Mouse (Mus musculus) CH12.LX (cell line): Measurements from ENCODE around the gene Slc29a4. TPM values are rescaled to one million over a fixed set of nuclear protein-coding genes. Genes with fewer than 3 reads are reported as not detected.

Experiments used
- DNase-seq: peaks from one replicate; pipeline ENCODE4 v3.0.0-alpha.2; 2013; ENCODE audit errors: extremely low read depth
- H3K27ac ChIP-seq: 2 replicates; pipeline ENCODE4 v1.5.1; 2012; ENCODE audit warnings: low read depth, mild to moderate bottlenecking, control low read depth, moderate library complexity; ENCODE audit not compliant: insufficient read depth
- H3K27me3 ChIP-seq: replicated peaks from 2 replicates; pipeline ENCODE3; 2012; ENCODE audit warnings: inconsistent platforms
- H3K36me3 ChIP-seq, 2 experiments: replicated peaks in 1 of 2; 2 replicates each; pipeline versions ENCODE3 to v1.6.1; 2012; ENCODE audit warnings: inconsistent platforms in 1 of 2, low read length in 1 of 2, mild to moderate bottlenecking in 1 of 2, mixed read lengths in 1 of 2, moderate library complexity in 1 of 2; ENCODE audit not compliant: control insufficient read depth in 1 of 2, insufficient read depth in 1 of 2
- H3K4me1 ChIP-seq, 2 experiments: 2 replicates each; pipeline ENCODE4 v1.6.1; 2012; ENCODE audit warnings: inconsistent platforms in 1 of 2, moderate library complexity in 1 of 2; ENCODE audit not compliant: insufficient read depth in 2 of 2, control insufficient read depth in 1 of 2
- H3K4me2 ChIP-seq: 2 replicates; pipeline ENCODE4 v1.6.1; 2012; ENCODE audit warnings: low read depth, mild to moderate bottlenecking, control low read depth; ENCODE audit not compliant: poor library complexity, insufficient read depth, severe bottlenecking
- H3K4me3 ChIP-seq, 3 experiments: fragments of 150-350 bp in 1 of 3; sonication (generic) in 1 of 3; replicated peaks in 1 of 3; 2 replicates each; pipeline versions ENCODE3 to v1.5.1; 2011 to 2012; ENCODE audit warnings: low read depth in 2 of 3, low read length in 2 of 3, mild to moderate bottlenecking in 2 of 3, moderate library complexity in 2 of 3, control low read depth in 1 of 3, improper control_type of control experiment in 1 of 3, inconsistent platforms in 1 of 3, mixed read lengths in 1 of 3; ENCODE audit not compliant: poor library complexity in 1 of 3
- H3K79me2 ChIP-seq: replicated peaks from 2 replicates; pipeline ENCODE4 v1.6.1; 2012; ENCODE audit warnings: mild to moderate bottlenecking, moderate library complexity; ENCODE audit not compliant: control insufficient read depth, poor library complexity, insufficient read depth, severe bottlenecking; ENCODE audit errors: extremely low read depth
- H3K9ac ChIP-seq: 2 replicates; pipeline ENCODE4 v1.6.1; 2012; ENCODE audit warnings: low read depth, mild to moderate bottlenecking, control low read depth, moderate library complexity; ENCODE audit not compliant: insufficient read depth
- H3K9me3 ChIP-seq: replicated peaks from 2 replicates; pipeline ENCODE3; 2012; ENCODE audit warnings: low read length, inconsistent platforms, mixed read lengths
- CHD1 ChIP-seq: IDR thresholded peaks from 2 replicates; pipeline ENCODE4 v1.6.1; 2012; ENCODE audit warnings: low read depth, low read length, improper control_type of control experiment, inconsistent platforms
- CTCF ChIP-seq, 2 experiments: IDR thresholded peaks in 1 of 2; conservative IDR thresholded peaks in 1 of 2; 2 replicates each; pipeline ENCODE4 v1.5.1; 2011 to 2012; ENCODE audit warnings: low read depth in 2 of 2, low read length in 2 of 2, improper control_type of control experiment in 1 of 2, inconsistent platforms in 1 of 2, mild to moderate bottlenecking in 1 of 2, moderate library complexity in 1 of 2
- ELF1 ChIP-seq: IDR thresholded peaks from 2 replicates; pipeline ENCODE4 v1.6.1; 2014; ENCODE audit warnings: low read depth, mild to moderate bottlenecking, inconsistent platforms, low read length, improper control_type of control experiment
- EP300 ChIP-seq: IDR thresholded peaks from 2 replicates; pipeline ENCODE4 v1.6.1; 2011; ENCODE audit warnings: low read length, improper control_type of control experiment
- HCFC1 ChIP-seq: IDR thresholded peaks from 2 replicates; pipeline ENCODE4 v1.6.1; 2012; ENCODE audit warnings: low read depth, mild to moderate bottlenecking, inconsistent platforms, low read length, improper control_type of control experiment
- IRF4 ChIP-seq: IDR thresholded peaks from 2 replicates; pipeline ENCODE4 v1.6.1; 2014; ENCODE audit warnings: low read depth, mild to moderate bottlenecking, inconsistent platforms, low read length, improper control_type of control experiment
- JUND ChIP-seq: conservative IDR thresholded peaks from 2 replicates; pipeline ENCODE4 v1.6.1; 2011; ENCODE audit warnings: low read depth, low read length, improper control_type of control experiment
- KAT2A ChIP-seq: IDR thresholded peaks from 2 replicates; pipeline ENCODE4 v1.6.1; 2012; ENCODE audit warnings: low read length, improper control_type of control experiment, inconsistent platforms; ENCODE audit not compliant: insufficient replicate concordance
- MAX ChIP-seq: IDR thresholded peaks from 2 replicates; pipeline ENCODE4 v1.6.1; 2011; ENCODE audit warnings: low read length, improper control_type of control experiment
- MAZ ChIP-seq: IDR thresholded peaks from 2 replicates; pipeline ENCODE4 v1.6.1; 2012; ENCODE audit warnings: low read depth, mild to moderate bottlenecking, inconsistent platforms, low read length, improper control_type of control experiment, moderate library complexity
- MEF2A ChIP-seq: IDR thresholded peaks from 2 replicates; pipeline ENCODE4 v1.6.1; 2014; ENCODE audit warnings: low read depth, mild to moderate bottlenecking, inconsistent platforms, low read length, improper control_type of control experiment, borderline replicate concordance
- MYC ChIP-seq: IDR thresholded peaks from 2 replicates; pipeline ENCODE4 v1.6.1; 2011; ENCODE audit warnings: low read depth, mild to moderate bottlenecking, improper control_type of control experiment, low read length
- NELFE ChIP-seq: IDR thresholded peaks from 2 replicates; pipeline ENCODE4 v1.6.1; 2011; ENCODE audit warnings: low read depth, low read length, improper control_type of control experiment
- POLR2A ChIP-seq: IDR thresholded peaks from 2 replicates; pipeline ENCODE4 v1.6.1; 2011; ENCODE audit warnings: low read depth, mild to moderate bottlenecking, improper control_type of control experiment, low read length
- POLR2AphosphoS2 ChIP-seq: IDR thresholded peaks from 2 replicates; pipeline ENCODE4 v1.6.1; 2011; ENCODE audit warnings: low read depth, low read length, improper control_type of control experiment
- RAD21 ChIP-seq: IDR thresholded peaks from 2 replicates; pipeline ENCODE4 v1.6.1; 2011; ENCODE audit warnings: low read depth, mild to moderate bottlenecking, low read length, improper control_type of control experiment, moderate library complexity
- SIN3A ChIP-seq: IDR thresholded peaks from 2 replicates; pipeline ENCODE4 v1.6.1; 2012; ENCODE audit warnings: low read length, improper control_type of control experiment, inconsistent platforms
- TCF12 ChIP-seq: IDR thresholded peaks from 2 replicates; pipeline ENCODE4 v1.6.1; 2014; ENCODE audit warnings: low read depth, mild to moderate bottlenecking, inconsistent platforms, low read length, improper control_type of control experiment
- UBTF ChIP-seq: IDR thresholded peaks from 2 replicates; pipeline ENCODE4 v1.6.1; 2012; ENCODE audit warnings: low read depth, mild to moderate bottlenecking, inconsistent platforms, low read length, improper control_type of control experiment, moderate library complexity
- USF1 ChIP-seq: IDR thresholded peaks from 2 replicates; pipeline ENCODE4 v1.6.1; 2014; ENCODE audit warnings: low read depth, mild to moderate bottlenecking, inconsistent platforms, low read length, improper control_type of control experiment
- ZKSCAN1 ChIP-seq: IDR thresholded peaks from 2 replicates; pipeline ENCODE4 v1.6.1; 2012; ENCODE audit warnings: low read depth, inconsistent platforms, low read length, improper control_type of control experiment, borderline replicate concordance
- ZMIZ1 ChIP-seq: IDR thresholded peaks from 2 replicates; pipeline ENCODE4 v1.6.1; 2012; ENCODE audit warnings: low read depth, mild to moderate bottlenecking, inconsistent platforms, low read length, improper control_type of control experiment
- dilution Hi-C: fragments of 300-500 bp; cut with MboI; formaldehyde crosslinking; loops from 2 replicates; pipeline ENCODE4 v1.14.3; 2020; ENCODE audit warnings: low sequenced_read_pairs; ENCODE audit not compliant: extremely low pct_unique_long_range_greater_than_20kb, extremely low pct_ligation_motif_present
- in situ Hi-C: fragments of 300-500 bp; cut with MboI; formaldehyde crosslinking; loops from 3 replicates; pipeline ENCODE4 v1.14.3; 2019; ENCODE audit warnings: low sequenced_read_pairs, low pct_ligation_motif_present, low pct_unique_long_range_greater_than_20kb, mixed read lengths
- polyA plus RNA-seq: library from polyadenylated mRNA; unstranded; fragments of >175 nt; gene quantifications from 2 replicates; pipeline ENCODE4 v1.2.1, GENCODE M21; 2012; ENCODE audit warnings: low read depth; ENCODE audit not compliant: insufficient read length
- total RNA-seq, 2 experiments: library from RNA; depleted of rRNA; stranded (reverse); fragments of 300-350 nt in 1 of 2; fragments of >200 nt in 1 of 2; gene quantifications; 2 replicates each; pipeline ENCODE4 v1.2.3; 2012 to 2014

Gene Slc29a4
- total and polyA plus RNA-seq, 3 experiments: not detected

DNA sequence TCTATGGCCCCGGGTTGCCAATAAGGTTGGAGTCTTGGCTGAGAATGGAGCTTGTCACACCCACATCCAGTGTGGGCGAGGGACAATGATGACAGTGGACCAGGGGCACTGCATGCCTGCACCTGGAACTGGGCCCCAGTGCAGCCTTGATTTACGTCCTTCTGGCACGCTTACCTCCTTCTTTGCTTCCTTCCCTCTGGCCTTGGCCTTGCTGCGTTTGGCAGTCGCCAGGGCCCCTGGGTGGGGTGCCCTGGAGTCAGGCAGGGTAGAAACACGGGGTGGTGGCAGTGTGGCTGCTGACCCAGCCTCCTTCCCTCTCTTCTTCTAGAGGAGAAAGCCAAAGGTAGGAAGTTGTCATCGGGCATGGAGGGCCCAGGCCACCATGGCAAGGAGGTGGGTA is 47.6 kb downstream of the Slc29a4 start:
- dilution Hi-C loops: no loop called here
- Histone ChIP-seq H3K9ac (no peak overlapping the region), H3K4me3 (no peak overlapping the region), H3K4me2 (no peak overlapping the region), H3K9me3 (no peaks in the 10 kb centered on the region), H3K27me3 (no peaks in the 10 kb centered on the region), H3K4me1 (peaks cover 3 to 6% of the 10 kb centered on the region in 2 experiments; a peak in 3 of 4 replicates), H3K27ac (no peak overlapping the region), H3K36me3 (peaks cover 52 to 79% of the 10 kb centered on the region in 2 experiments), H3K79me2 (no peaks in the 10 kb centered on the region)
- in situ Hi-C loops: no loop called here
- TF ChIP-seq POLR2A: no peak
- TF ChIP-seq UBTF: no peak
- TF ChIP-seq ELF1: no peak
- no peak for DNase-seq

DNA sequence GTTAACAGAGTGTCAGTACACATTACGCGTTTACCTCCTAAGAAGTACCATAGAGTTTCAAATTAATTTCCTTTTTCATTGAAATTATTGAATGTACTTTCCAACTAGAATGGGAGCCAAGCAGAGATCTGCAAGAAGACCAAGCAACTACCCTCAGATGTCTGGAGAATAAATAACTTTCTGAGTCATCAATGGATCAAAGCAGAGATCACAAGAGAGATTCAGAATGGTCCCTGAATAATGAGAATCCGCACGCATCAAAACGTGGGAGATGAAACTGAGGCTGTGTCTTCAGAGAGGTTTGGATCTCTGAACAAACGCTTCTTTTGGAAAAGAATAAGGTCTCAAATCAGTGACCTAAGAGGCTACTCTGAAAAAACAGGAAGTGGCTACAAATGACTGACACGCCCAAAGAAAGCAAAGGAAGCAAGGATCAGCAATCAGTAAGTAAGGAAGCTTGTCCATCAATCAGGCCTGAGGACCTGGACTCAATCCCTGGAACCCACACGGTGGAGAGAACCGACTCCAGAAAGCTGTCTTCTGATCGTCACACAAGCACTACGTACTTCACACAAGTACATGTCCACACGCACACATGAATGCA is 54.8 kb downstream of the Slc29a4 start:
- no peak overlapping the region for H3K4me3 ChIP-seq
- H3K36me3 ChIP-seq: peaks cover 32 to 78% of the 10 kb centered on the region in 2 experiments
- no peak for TF ChIP-seq MAZ
- TF ChIP-seq POLR2AphosphoS2: no peak
- 0 out of 2 replicates have a peak, but pooled peaks have one; percentile 14 for TF ChIP-seq EP300
- TF ChIP-seq ELF1: 0 out of 2 replicates have a peak, but pooled peaks have one; percentile 16
- TF ChIP-seq MYC: no peak
- no peaks in the 10 kb centered on the region for H3K27me3 ChIP-seq
- no peak overlapping the region for H3K4me2 ChIP-seq
- H3K9me3 ChIP-seq: no peaks in the 10 kb centered on the region
- H3K27ac ChIP-seq: no peak overlapping the region
- dilution Hi-C loops (no loop called here), in situ Hi-C loops (no loop called here)
- H3K79me2 ChIP-seq: no peaks in the 10 kb centered on the region
- DNase-seq: peak; percentile 11
- no peak overlapping the region for H3K9ac ChIP-seq
- peaks cover 6 to 21% of the 10 kb centered on the region in 2 experiments; a peak in 3 of 4 replicates for H3K4me1 ChIP-seq

DNA sequence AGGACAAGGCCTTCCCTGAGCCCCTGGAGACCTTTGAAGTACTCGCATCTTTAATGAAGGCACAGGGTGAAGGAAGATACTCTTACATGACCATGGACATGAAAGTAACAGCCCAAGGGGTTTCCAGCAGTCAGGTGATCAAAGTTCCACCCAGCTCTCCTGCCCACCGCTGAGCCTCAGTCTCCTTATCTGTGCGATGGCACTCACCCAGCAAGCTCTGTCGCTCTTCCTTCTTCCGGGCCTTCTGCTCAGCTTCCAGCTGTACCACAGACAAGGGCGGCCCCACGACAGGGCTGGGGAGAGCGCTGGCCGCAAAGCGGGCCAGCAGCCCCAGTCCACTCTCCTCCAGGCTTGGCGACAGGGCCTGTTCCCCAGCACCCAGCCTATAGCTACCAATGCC is 57.9 kb downstream of the Slc29a4 start:
- Histone ChIP-seq H3K9ac (no peak overlapping the region), H3K4me2 (no peak overlapping the region), H3K4me3 (no peak overlapping the region), H3K79me2 (no peaks in the 10 kb centered on the region), H3K36me3 (peaks cover 15 to 68% of the 10 kb centered on the region in 2 experiments), H3K9me3 (no peaks in the 10 kb centered on the region), H3K27me3 (no peaks in the 10 kb centered on the region), H3K4me1 (peaks cover 6 to 21% of the 10 kb centered on the region in 2 experiments; a peak in 3 of 4 replicates), H3K27ac (no peak overlapping the region)
- no peak for DNase-seq
- in situ Hi-C loops: no loop called here
- TF ChIP-seq CTCF (conservative IDR thresholded peaks at IDR 0.05 in 1 of 2, IDR thresholded peaks at IDR 0.05 in 1 of 2; ENCODE audit: low read depth in 2 of 2, low read length in 2 of 2) (no peak), KAT2A (no peak), EP300 (no peak), IRF4 (no peak), NELFE (no peak), TCF12 (no peak), USF1 (no peak), CHD1 (no peak), ZMIZ1 (no peak), POLR2A (no peak), HCFC1 (no peak), MEF2A (no peak), SIN3A (no peak), RAD21 (no peak), JUND (no peak), UBTF (no peak), MAX (no peak), ZKSCAN1 (no peak)
- dilution Hi-C loops: no loop called here
